Mouse (Mus musculus) brown adipose tissue, adult 24 weeks (tissue): ENCODE measurements around the gene Cfap97d1. TPM values are rescaled to one million over a fixed set of nuclear protein-coding genes. Genes with fewer than 3 reads are reported as not detected.

Source experiments
- H3K27ac ChIP-seq: fragments of 200-500 bp; replicated peaks from 2 replicates; pipeline ENCODE4 v1.5.1; 2012; ENCODE audit warnings: low read depth, mild to moderate bottlenecking, low read length
- H3K4me1 ChIP-seq: fragments of 200-500 bp; 2 replicates; pipeline ENCODE4 v1.6.1; 2012; ENCODE audit warnings: low read length, mixed read lengths; ENCODE audit not compliant: control insufficient read depth, insufficient read depth, insufficient read length
- H3K4me3 ChIP-seq: fragments of 200-500 bp; 2 replicates; pipeline ENCODE4 v1.5.1; 2012; ENCODE audit warnings: low read depth, mild to moderate bottlenecking, low read length, moderate library complexity; ENCODE audit not compliant: insufficient read depth
- polyA plus RNA-seq: library from polyadenylated mRNA; stranded (reverse); fragments of >200 nt; gene quantifications from 2 replicates; pipeline ENCODE4 v1.2.4, GENCODE M21; 2012; ENCODE audit not compliant: missing spikeins, insufficient read depth, insufficient read length

Gene Cfap97d1
- polyA plus RNA-seq, 1 experiment, result not detected

GRCm38 (mm10) chr11:102011510-102011909 lies 27.4 kb downstream of the Cfap97d1 start:
- Histone ChIP-seq H3K4me1 (peaks cover 4% of the 10 kb centered on the region; the same call in 1 of the 2 replicates), H3K4me3 (no peak overlapping the region), H3K27ac (no peak overlapping the region)

GRCm38 (mm10) chr11:102013201-102013600 lies 29.1 kb downstream of the Cfap97d1 start:
- Histone ChIP-seq H3K4me1 (peaks cover 4% of the 10 kb centered on the region; the same call in 1 of the 2 replicates), H3K4me3 (no peak overlapping the region), H3K27ac (no peak overlapping the region)

- H3K4me1 ChIP-seq, result peaks cover 3% of the 10 kb centered on the region; the same call in 1 of the 2 replicates
- no peak overlapping the region for H3K4me3 ChIP-seq
- H3K27ac ChIP-seq, result no peak overlapping the region
These were observed 31.4 kb downstream of the Cfap97d1 start for GRCm38 (mm10) chr11:102015472-102015871.

- no peak overlapping the region for H3K27ac ChIP-seq
- no peaks in the 10 kb centered on the region for H3K4me1 ChIP-seq
- no peak overlapping the region for H3K4me3 ChIP-seq
These were observed 32.1 kb downstream of the Cfap97d1 start for GRCm38 (mm10) chr11:102016136-102016535.

- Histone ChIP-seq H3K4me1 (no peaks in the 10 kb centered on the region), H3K27ac (no peak overlapping the region), H3K4me3 (no peak overlapping the region)
These were observed 35.7 kb downstream of the Cfap97d1 start for GRCm38 (mm10) chr11:102019736-102020135.

GRCm38 (mm10) chr11:102021196-102021595 lies 37.1 kb downstream of the Cfap97d1 start:
- Histone ChIP-seq H3K4me1 (no peaks in the 10 kb centered on the region; the same call in 1 of the 2 replicates), H3K4me3 (no peak overlapping the region), H3K27ac (no peak overlapping the region)

GRCm38 (mm10) chr11:102023406-102023805 lies 39.3 kb downstream of the Cfap97d1 start:
- Histone ChIP-seq H3K27ac (no peak overlapping the region), H3K4me1 (no peaks in the 10 kb centered on the region; the same call in 1 of the 2 replicates), H3K4me3 (no peak overlapping the region)

GRCm38 (mm10) chr11:102024084-102024758 lies 40.1 kb downstream of the Cfap97d1 start:
- no peak overlapping the region for H3K4me3 ChIP-seq
- H3K4me1 ChIP-seq, result no peaks in the 10 kb centered on the region; the same call in 1 of the 2 replicates
- H3K27ac ChIP-seq, result no peak overlapping the region

GRCm38 (mm10) chr11:102024875-102025274 lies 40.8 kb downstream of the Cfap97d1 start:
- H3K4me3 ChIP-seq, result no peak overlapping the region
- no peak overlapping the region for H3K27ac ChIP-seq
- no peaks in the 10 kb centered on the region; the same call in 1 of the 2 replicates for H3K4me1 ChIP-seq

GRCm38 (mm10) chr11:102025354-102025753 lies 41.3 kb downstream of the Cfap97d1 start:
- H3K27ac ChIP-seq, result no peak overlapping the region
- no peak overlapping the region for H3K4me3 ChIP-seq
- no peaks in the 10 kb centered on the region; the same call in 1 of the 2 replicates for H3K4me1 ChIP-seq

- Histone ChIP-seq H3K27ac (no peak overlapping the region), H3K4me3 (peak overlapping the region; percentile 68), H3K4me1 (no peaks in the 10 kb centered on the region; the same call in 1 of the 2 replicates)
These were observed 42.0 kb downstream of the Cfap97d1 start for GRCm38 (mm10) chr11:102025991-102026660.

- no peaks in the 10 kb centered on the region; the same call in 1 of the 2 replicates for H3K4me1 ChIP-seq
- H3K27ac ChIP-seq, result no peak overlapping the region
- H3K4me3 ChIP-seq, result peak overlapping the region; percentile 68
These were observed 42.7 kb downstream of the Cfap97d1 start for GRCm38 (mm10) chr11:102026694-102027360.

- Histone ChIP-seq H3K4me1 (no peaks in the 10 kb centered on the region; the same call in 1 of the 2 replicates), H3K27ac (no peak overlapping the region), H3K4me3 (peak overlapping the region; percentile 68)
These were observed 43.4 kb downstream of the Cfap97d1 start for GRCm38 (mm10) chr11:102027361-102028017.

GRCm38 (mm10) chr11:102028087-102028816 lies 44.2 kb downstream of the Cfap97d1 start, which contains the start of gene Mpp3:
Mpp3 (minus strand) TSS chr11:102028461.
- H3K4me3 ChIP-seq, result peak within 1 kb of the TSS; percentile 68
- H3K4me1 ChIP-seq, result no peaks in the 10 kb centered on the region; the same call in 1 of the 2 replicates
- no peak within 1 kb of the TSS for H3K27ac ChIP-seq
